Mouse (Mus musculus): ENCODE measurements at regions not wholly inside any gene's neighbourhood (a gene's known extent, or its start where the extent isn't known, plus 50 kb on each side); places are given as distances from the start of the nearest gene placed in this dataset.
"Not testable (repeated sequence)": the region's sequence is repeated elsewhere in the genome, so short reads cannot be mapped to it uniquely, and the experiment has no call there.

DNA sequence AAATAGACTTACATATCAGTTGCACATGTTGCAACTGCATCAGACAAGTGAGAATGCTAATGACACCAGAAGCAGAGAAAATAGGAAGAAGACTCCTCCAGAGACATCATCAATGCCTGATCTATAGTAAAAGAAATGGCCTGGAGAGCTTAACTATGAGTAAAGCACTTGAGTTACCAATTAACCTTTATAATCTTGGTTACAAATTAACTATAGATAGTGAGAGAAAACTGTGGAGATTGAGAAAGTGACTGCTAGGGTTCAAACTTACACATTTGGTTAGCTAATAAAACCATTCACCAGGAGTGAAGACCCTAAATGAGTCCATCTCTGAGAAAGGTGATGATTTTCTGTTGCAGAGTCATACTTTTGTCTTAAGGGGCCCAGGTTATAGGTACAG is 307.4 kb downstream of the Phex start:
- no peaks in the 10 kb centered on the region for H3K4me1 ChIP-seq
- no peak for ATAC-seq
- H3K27ac ChIP-seq: no peak overlapping the region
- H3K27me3 ChIP-seq: no peaks in the 10 kb centered on the region
- no peak overlapping the region for H3K4me2 ChIP-seq
- no peaks in the 10 kb centered on the region for H3K36me3 ChIP-seq (ENCODE audit: poor library complexity, severe bottlenecking)
- H3K9ac ChIP-seq: no peak overlapping the region
- H3K4me3 ChIP-seq: no peak overlapping the region
- no peaks in the 10 kb centered on the region for H3K9me3 ChIP-seq (replicated peaks)

DNA sequence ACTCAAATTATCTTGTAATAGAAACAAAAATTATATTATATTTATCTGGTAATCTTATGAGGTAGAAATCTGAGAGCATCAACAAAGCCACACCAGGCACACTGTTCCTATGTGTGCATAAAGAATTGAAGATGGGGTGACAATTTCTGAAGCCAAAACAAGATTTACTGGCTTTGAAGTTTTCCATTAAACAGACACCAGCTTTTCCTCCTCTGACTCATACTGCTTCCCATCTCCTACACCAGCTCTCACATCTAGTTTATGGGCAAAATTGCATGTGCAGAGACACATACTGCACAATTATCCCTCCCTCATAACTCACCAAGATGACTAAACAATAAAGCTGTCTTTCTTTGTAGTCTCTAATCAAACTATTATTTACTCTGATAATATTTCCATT is 335.1 kb downstream of the Phex start:
- no peak overlapping the region for H3K4me3 ChIP-seq
- no peak overlapping the region for H3K9ac ChIP-seq
- no peak overlapping the region for H3K4me2 ChIP-seq
- H3K27me3 ChIP-seq: no peaks in the 10 kb centered on the region
- no peaks in the 10 kb centered on the region for H3K4me1 ChIP-seq
- H3K27ac ChIP-seq: no peak overlapping the region
- no peaks in the 10 kb centered on the region for H3K36me3 ChIP-seq (ENCODE audit: poor library complexity, severe bottlenecking)
- ATAC-seq: no peak
- no peaks in the 10 kb centered on the region for H3K9me3 ChIP-seq (replicated peaks)

DNA sequence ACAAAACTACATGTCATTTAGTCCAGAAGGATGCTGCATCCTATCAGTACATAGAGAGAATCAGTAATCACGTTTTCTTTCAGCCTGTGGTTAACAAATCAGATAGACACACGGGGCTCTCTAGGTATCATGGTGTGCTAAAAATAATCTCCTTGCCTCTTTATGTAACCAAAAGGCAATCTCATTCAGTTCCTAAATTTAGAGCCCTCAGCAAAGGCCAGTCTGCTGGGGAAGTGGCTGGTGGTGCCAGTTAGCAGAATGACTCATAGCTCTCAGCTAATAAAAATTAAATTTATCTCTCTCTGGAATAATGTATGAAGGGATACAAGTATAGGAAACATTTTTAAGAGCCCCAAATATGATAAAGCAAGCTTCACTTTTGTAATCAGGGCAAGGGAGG is 335.5 kb downstream of the Phex start:
- H3K4me1 ChIP-seq: no peaks in the 10 kb centered on the region
- no peaks in the 10 kb centered on the region for H3K9me3 ChIP-seq (replicated peaks)
- WGBS: 56% methylated on average over 2 of the region's 2 CpGs
- H3K27ac ChIP-seq: no peak overlapping the region
- H3K4me2 ChIP-seq: no peak overlapping the region
- no peak for ATAC-seq
- H3K36me3 ChIP-seq (ENCODE audit: poor library complexity, severe bottlenecking): no peaks in the 10 kb centered on the region
- H3K27me3 ChIP-seq: no peaks in the 10 kb centered on the region
- H3K9ac ChIP-seq: no peak overlapping the region
- H3K4me3 ChIP-seq: no peak overlapping the region

DNA sequence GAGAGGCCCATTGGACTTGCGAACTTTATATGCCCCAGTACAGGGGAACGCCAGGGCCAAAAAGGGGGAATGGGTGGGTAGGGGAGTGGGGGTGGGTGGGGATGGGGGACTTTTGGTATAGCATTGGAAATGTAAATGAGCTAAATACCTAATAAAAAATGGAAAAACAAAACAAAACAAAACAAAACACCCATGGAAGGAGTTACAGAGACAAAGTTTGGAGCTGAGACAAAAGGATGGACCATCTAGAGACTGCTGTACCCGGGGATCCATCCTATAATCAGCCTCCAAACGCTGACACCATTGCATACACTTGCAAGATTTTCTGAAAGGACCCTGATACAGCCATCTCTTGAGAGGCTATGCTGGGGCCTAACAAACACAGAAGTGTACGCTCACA is 337.1 kb downstream of the Phex start:
- H3K4me1 ChIP-seq; ATAC-seq; H3K9me3 ChIP-seq (replicated peaks); H3K36me3 ChIP-seq (ENCODE audit: poor library complexity, severe bottlenecking); H3K27ac ChIP-seq; H3K9ac ChIP-seq; H3K4me2 ChIP-seq; H3K27me3 ChIP-seq; H3K4me3 ChIP-seq: not testable (repeated sequence)
- 93% methylated on average over 5 of the region's 5 CpGs for WGBS

DNA sequence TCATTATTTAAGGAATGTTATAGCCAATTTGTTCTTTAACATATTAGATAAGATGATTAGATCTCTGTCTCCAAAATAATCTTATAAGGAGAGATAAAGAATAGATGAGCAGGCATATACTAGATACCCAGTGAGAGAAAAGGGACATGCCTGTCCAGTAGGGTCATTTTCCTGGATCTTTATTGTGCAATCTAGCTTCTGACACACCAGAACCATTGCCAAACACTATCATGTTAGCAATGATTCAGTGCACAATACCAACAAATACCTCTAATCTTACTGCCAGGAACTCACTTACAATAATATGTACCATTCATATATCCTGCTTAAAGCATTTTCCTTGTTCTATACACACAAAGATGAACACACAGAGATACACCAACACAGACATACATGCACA is 338.9 kb downstream of the Phex start:
- Histone ChIP-seq H3K9ac (no peak overlapping the region), H3K4me3 (no peak overlapping the region), H3K27me3 (no peaks in the 10 kb centered on the region), H3K9me3 (replicated peaks) (no peaks in the 10 kb centered on the region), H3K4me1 (no peaks in the 10 kb centered on the region), H3K4me2 (no peak overlapping the region), H3K27ac (no peak overlapping the region), H3K36me3 (ENCODE audit: poor library complexity, severe bottlenecking) (no peaks in the 10 kb centered on the region)
- no peak for ATAC-seq

DNA sequence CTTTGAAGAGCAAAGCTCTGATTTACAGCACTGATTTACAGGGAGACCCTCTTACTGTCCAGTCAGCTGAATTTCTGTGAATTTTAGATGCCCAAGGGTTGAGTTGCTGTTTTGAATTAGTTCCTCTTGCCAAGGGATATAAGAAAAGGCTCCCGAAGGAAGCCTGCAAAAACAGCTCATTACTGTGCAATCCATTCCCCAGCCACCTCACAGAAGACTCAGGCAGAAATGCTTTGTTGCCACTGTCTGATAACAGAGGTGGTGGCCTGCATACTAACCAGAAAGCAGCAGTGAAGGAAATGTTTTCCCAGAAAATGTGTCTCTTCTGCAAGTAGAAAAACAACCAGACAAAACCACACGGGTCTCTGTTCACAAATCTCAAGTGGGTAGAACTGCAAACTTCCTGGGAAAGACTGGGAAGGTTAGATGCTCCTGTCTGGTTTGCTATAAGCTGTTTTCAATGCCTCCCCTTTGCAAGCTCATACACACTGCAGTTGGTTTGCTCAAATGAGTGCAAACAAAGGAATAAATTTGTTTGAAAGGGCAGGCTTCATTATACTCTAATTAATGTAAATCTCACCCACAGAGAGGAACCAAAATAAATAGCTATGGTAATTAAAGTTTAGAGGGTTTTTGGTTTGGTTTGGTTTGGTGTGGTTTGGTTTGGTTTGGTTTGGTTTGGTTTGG is 363.3 kb downstream of the Phex start:
- Histone ChIP-seq H3K36me3 (ENCODE audit: poor library complexity, severe bottlenecking) (no peaks in the 10 kb centered on the region), H3K9me3 (replicated peaks) (no peaks in the 10 kb centered on the region), H3K27ac (no peak overlapping the region; the same call in 1 of the 2 replicates), H3K4me3 (no peak overlapping the region), H3K27me3 (no peaks in the 10 kb centered on the region), H3K9ac (no peak overlapping the region), H3K4me2 (no peak overlapping the region), H3K4me1 (peaks cover 7% of the 10 kb centered on the region; the same call in 1 of the 2 replicates)
- ATAC-seq: peak; percentile 92
- WGBS: 13% methylated on average over 2 of the region's 2 CpGs

DNA sequence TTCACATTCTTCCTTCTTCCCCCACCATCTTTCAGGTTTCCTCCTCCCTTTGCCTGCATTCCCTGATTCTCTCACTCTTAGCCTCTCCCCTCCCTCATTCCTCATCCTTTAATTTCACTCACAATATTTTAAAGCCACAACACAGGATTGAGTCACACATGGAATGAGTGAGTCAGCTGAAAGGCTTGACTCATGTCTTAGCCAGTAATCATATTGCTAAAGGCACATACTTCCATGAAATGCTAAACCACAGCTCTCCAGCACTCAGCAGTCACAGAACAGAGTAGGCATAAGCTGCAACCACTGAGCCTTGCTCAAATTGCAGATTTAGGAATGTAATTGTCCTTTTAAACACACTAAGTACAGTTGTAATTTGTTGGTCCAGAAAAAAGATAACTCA is 386.2 kb downstream of the Phex start:
- no peak overlapping the region for H3K4me2 ChIP-seq
- no peaks in the 10 kb centered on the region for H3K9me3 ChIP-seq (replicated peaks)
- H3K4me1 ChIP-seq: no peaks in the 10 kb centered on the region
- no peak overlapping the region for H3K4me3 ChIP-seq
- ATAC-seq: no peak
- no peak overlapping the region for H3K27ac ChIP-seq
- H3K36me3 ChIP-seq (ENCODE audit: poor library complexity, severe bottlenecking): no peaks in the 10 kb centered on the region
- H3K9ac ChIP-seq: no peak overlapping the region
- H3K27me3 ChIP-seq: no peaks in the 10 kb centered on the region

DNA sequence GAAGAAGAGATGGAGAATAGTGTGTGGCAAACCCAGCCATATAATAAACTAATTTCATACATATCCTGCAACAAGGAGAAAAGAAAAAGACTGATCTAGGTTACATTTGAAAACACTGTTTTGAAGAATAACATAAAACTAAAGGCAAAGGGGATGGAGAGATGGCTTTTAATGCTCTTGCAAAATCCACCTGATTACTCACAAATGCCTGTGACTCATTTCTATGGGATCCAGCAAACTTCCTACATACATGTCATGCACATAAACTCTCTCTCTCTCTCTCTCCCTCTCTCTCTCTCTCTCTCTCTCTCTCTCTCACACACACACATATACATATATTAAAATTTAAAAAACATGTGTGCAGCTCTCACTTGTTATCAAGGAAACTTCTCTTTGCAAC is 390.8 kb downstream of the Phex start:
- ATAC-seq: no peak
- H3K27me3 ChIP-seq: no peaks in the 10 kb centered on the region
- H3K4me3 ChIP-seq: no peak overlapping the region
- no peaks in the 10 kb centered on the region for H3K9me3 ChIP-seq (replicated peaks)
- H3K27ac ChIP-seq: no peak overlapping the region
- H3K36me3 ChIP-seq (ENCODE audit: poor library complexity, severe bottlenecking): no peaks in the 10 kb centered on the region
- H3K4me1 ChIP-seq: no peaks in the 10 kb centered on the region
- no peak overlapping the region for H3K9ac ChIP-seq
- no peak overlapping the region for H3K4me2 ChIP-seq

DNA sequence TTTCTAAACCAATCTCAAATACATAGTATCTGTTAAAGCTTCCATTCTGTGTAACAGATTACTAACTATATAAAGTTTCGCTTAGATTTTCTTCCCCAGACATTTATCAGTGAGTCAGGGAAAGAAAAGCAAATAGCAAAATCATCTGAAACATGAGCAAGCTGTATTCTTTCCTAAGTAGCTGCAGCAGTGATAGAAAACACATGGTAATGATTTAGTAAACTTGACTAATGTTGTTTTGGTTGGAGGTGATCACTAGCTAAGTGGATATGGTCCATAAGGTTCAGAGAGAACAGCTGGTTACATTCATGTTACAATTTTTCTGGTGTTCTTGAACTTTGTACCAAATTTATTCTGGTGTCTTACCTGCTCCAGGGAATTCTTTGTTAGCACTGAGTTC is 393.3 kb downstream of the Phex start:
- Histone ChIP-seq H3K27ac (no peak overlapping the region), H3K4me2 (no peak overlapping the region), H3K9me3 (replicated peaks) (no peaks in the 10 kb centered on the region), H3K4me3 (no peak overlapping the region), H3K4me1 (no peaks in the 10 kb centered on the region), H3K9ac (no peak overlapping the region), H3K27me3 (no peaks in the 10 kb centered on the region), H3K36me3 (ENCODE audit: poor library complexity, severe bottlenecking) (no peaks in the 10 kb centered on the region)
- no peak for ATAC-seq
- WGBS: 90% methylated on average over 1 of the region's 1 CpGs

DNA sequence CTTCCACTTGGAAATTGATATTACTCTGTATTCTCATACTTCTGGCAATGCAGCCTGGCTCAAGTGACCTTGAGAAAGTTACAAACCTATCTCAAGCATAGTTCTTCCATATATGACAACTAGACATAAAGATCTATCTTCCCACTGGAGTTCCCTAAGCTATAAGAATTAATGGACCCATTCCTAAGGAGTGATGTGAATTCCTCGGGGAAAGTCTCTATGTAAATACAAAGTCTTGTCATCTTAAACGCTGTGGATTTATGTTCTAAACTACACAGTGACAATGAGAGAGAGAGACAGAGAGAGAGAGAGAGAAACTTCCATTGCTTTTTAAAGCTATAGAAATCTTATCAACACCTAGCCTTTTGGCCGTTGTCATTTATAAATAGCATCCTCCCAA is 394.8 kb downstream of the Phex start:
- no peak for ATAC-seq
- Histone ChIP-seq H3K9ac (no peak overlapping the region), H3K27ac (no peak overlapping the region), H3K4me3 (no peak overlapping the region), H3K9me3 (replicated peaks) (no peaks in the 10 kb centered on the region), H3K4me2 (no peak overlapping the region), H3K4me1 (no peaks in the 10 kb centered on the region), H3K36me3 (ENCODE audit: poor library complexity, severe bottlenecking) (no peaks in the 10 kb centered on the region), H3K27me3 (no peaks in the 10 kb centered on the region)
- WGBS: 76% methylated on average over 3 of the region's 3 CpGs

DNA sequence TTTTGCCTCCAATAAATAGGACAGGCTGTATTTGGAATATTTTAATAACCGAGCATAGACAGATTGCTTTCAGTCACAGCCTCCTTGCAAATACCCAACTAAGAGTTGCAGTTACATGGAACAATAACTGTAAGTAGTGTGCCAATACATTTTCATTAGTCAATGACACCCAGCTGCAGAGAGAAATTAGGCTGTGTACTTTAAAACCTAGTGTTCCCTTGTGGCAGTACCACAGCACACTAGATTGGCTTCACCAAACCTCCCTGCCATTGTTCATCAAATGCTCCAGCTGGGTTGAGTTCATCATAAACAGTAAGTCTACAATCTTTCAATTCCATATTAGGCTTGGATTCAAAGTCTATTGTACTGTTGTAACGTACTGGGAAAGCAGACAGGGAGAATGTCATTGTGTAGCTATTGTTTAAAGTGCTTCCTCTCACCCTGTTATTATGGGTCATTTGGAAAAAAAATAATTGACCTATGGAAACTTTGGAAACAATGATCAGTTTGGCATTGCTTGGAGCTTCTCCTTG is 425.1 kb downstream of the Phex start:
- no peaks in the 10 kb centered on the region for H3K4me1 ChIP-seq
- no peak overlapping the region for H3K9ac ChIP-seq
- no peak overlapping the region for H3K27ac ChIP-seq
- H3K4me2 ChIP-seq: no peak overlapping the region
- H3K9me3 ChIP-seq (replicated peaks): no peaks in the 10 kb centered on the region
- H3K4me3 ChIP-seq: no peak overlapping the region
- no peaks in the 10 kb centered on the region for H3K36me3 ChIP-seq (ENCODE audit: poor library complexity, severe bottlenecking)
- H3K27me3 ChIP-seq: no peaks in the 10 kb centered on the region
- ATAC-seq: 0 out of 2 replicates have a peak, but pooled peaks have one; percentile 55
- 45% methylated on average over 2 of the region's 2 CpGs for WGBS

DNA sequence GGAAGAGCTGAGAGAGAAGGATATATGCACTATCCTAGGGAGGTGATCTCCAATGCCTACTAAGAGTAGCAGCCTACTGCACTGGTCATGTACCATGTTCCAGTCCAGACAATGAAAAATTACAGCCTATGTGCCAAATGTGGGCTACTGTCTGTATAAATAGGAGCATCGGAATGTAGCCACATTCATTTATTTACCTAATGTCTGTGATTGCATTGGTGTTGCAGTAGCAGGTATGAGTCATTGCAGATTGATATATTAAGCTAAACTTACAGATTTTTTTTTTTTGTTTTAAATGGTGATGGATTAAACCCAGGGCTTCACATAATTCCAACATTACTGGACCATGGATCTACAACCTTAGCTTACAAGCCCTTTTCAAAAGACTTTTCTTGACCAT is 468.0 kb downstream of the Phex start:
- no peaks in the 10 kb centered on the region for H3K9me3 ChIP-seq (replicated peaks)
- H3K27me3 ChIP-seq: no peaks in the 10 kb centered on the region
- no peaks in the 10 kb centered on the region for H3K4me1 ChIP-seq
- no peak overlapping the region for H3K9ac ChIP-seq
- H3K4me2 ChIP-seq: no peak overlapping the region
- H3K4me3 ChIP-seq: no peak overlapping the region
- ATAC-seq: no peak
- H3K36me3 ChIP-seq (ENCODE audit: poor library complexity, severe bottlenecking): no peaks in the 10 kb centered on the region
- WGBS: 85% methylated on average over 1 of the region's 1 CpGs
- H3K27ac ChIP-seq: no peak overlapping the region

DNA sequence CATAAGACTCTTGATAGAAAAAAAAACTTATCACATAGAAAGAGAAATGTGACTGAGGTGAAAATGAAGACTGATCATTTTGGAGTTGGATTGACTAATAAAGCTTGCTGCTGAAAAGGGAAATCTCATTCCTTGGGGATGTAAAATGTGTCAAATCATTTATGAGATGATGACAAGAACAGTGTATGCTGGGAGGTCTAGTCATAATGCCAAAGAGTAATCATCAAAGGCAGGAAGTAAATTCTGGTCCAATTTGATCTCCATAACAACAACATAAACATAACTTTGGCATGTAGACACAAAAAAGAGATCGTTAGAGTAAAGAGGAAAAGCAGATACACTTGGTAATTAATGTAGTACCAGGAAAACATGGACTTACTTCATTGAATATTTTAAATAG is 470.9 kb downstream of the Phex start:
- Histone ChIP-seq H3K4me1 (no peaks in the 10 kb centered on the region), H3K36me3 (ENCODE audit: poor library complexity, severe bottlenecking) (no peaks in the 10 kb centered on the region), H3K4me2 (no peak overlapping the region), H3K27ac (no peak overlapping the region), H3K9me3 (replicated peaks) (no peaks in the 10 kb centered on the region), H3K4me3 (no peak overlapping the region), H3K27me3 (no peaks in the 10 kb centered on the region), H3K9ac (no peak overlapping the region)
- no peak for ATAC-seq
- WGBS: 55% methylated on average over 1 of the region's 1 CpGs

All from forebrain, embryonic 13.5 days (tissue).